Mouse (Mus musculus) C2C12 (cell line): ENCODE data around the gene Msn.

ENCODE experiments used
- CEBPB ChIP-seq: IDR thresholded peaks from one replicate; pipeline ENCODE4 v1.6.1; 2011; ENCODE audit warnings: low read depth, mild to moderate bottlenecking, control low read depth, moderate library complexity
- CTCF ChIP-seq: IDR thresholded peaks from one replicate; pipeline ENCODE4 v1.5.1; 2011; ENCODE audit not compliant: control insufficient read depth, insufficient read depth, insufficient read length
- MAX ChIP-seq: IDR thresholded peaks from one replicate; pipeline ENCODE4 v1.6.1; 2011; ENCODE audit warnings: mild to moderate bottlenecking, control low read depth
- MYOG ChIP-seq: IDR thresholded peaks from one replicate; pipeline ENCODE4 v1.6.1; 2011; ENCODE audit not compliant: control insufficient read depth, insufficient read length; ENCODE audit errors: extremely low read depth
- USF1 ChIP-seq: IDR thresholded peaks from one replicate; pipeline ENCODE4 v1.6.1; 2011; ENCODE audit warnings: low read depth, mild to moderate bottlenecking, control low read depth, moderate library complexity

- TF ChIP-seq CTCF (no peak), CEBPB (no peak), MAX (no peak), USF1 (no peak), MYOG (no peak)
Observed at GRCm38 (mm10) chrX:96117366-96117765, 21.5 kb downstream of the Msn start.
